Mouse (Mus musculus) gastrocnemius, postnatal 36 days (tissue): Measurements from ENCODE around the gene Btbd35f10. TPM values are rescaled to one million over a fixed set of nuclear protein-coding genes. Genes with fewer than 3 reads are reported as not detected.
"Not testable (repeated sequence)": the region's sequence is repeated elsewhere in the genome, so short reads cannot be mapped to it uniquely, and the experiment has no call there.

Experiments
- DNase-seq, 2 experiments: peaks; one replicate each; pipeline ENCODE4 v3.0.0; 2022
- intact Hi-C: fragments of 180-260 bp; cut with DNase I; formaldehyde crosslinking; loops from one replicate; pipeline ENCODE4 v1.15.1; 2025
- long read RNA-seq, 2 experiments: library from polyadenylated mRNA; stranded (forward); transcript quantifications; one replicate each; pipeline ENCODE4 v2.0.0; 2021
- total RNA-seq, 2 experiments: library from RNA; stranded (reverse); gene quantifications; 2 replicates each; pipeline ENCODE4 v1.2.3; 2021

Gene Btbd35f10
- not detected for total RNA-seq
- long read RNA-seq, experiment 1 = 0 reads
- long read RNA-seq, experiment 2 = 0 reads

DNA sequence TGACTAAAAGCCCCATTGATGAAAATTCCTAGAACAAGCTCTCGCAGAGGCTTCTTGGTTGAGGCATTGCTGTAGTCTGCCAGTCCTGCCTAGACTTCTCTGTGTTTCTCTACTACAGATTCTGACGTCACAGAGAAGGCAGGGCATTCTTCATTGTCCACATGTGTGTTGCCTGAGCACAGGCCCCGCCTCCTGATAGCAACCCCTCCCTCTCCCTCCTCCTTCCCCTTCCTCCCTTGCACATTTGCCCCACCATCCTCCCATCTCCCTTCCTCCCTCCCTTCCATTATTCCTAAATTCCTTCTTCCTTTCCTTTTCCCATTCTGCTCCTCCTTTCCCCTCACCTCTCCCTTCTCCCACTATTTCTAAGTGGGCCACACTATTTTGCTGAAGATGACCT, at the start of gene Btbd35f10:
Btbd35f10 (minus strand) TSS at position 101 of the 400 bp plus-strand sequence.
- DNase-seq, intact Hi-C loops: not testable (repeated sequence)

Other genes starting within 250 kb of the Btbd35f10 start
- gene Btbd35f18, start 52.7 kb downstream of the Btbd35f10 start, total RNA-seq = not detected
- gene Btbd35f16, start 204.1 kb upstream of the Btbd35f10 start, total RNA-seq = not detected